Mouse (Mus musculus) forebrain, embryonic 10.5 days (tissue): Measurements from ENCODE around the gene Epor. TPM values are rescaled to one million over a fixed set of nuclear protein-coding genes. Genes with fewer than 3 reads are reported as not detected.

ENCODE experiments used
- DNase-seq: peaks from one replicate; pipeline ENCODE4 v3.0.0-alpha.2; 2017; ENCODE audit warnings: low spot score; ENCODE audit errors: extremely low spot score
- H3K27ac ChIP-seq: fragments of 300-500 bp; sonication (generic); 2 replicates; pipeline ENCODE4 v1.5.1; 2016; ENCODE audit warnings: mild to moderate bottlenecking
- H3K27me3 ChIP-seq: fragments of 300-500 bp; sonication (generic); 2 replicates; pipeline ENCODE4 v1.6.1; 2016; ENCODE audit warnings: mild to moderate bottlenecking; ENCODE audit not compliant: poor library complexity, severe bottlenecking
- H3K36me3 ChIP-seq: fragments of 300-500 bp; sonication (generic); replicated peaks from 2 replicates; pipeline ENCODE4 v1.6.1; 2016; ENCODE audit warnings: mild to moderate bottlenecking, moderate library complexity
- H3K4me1 ChIP-seq: fragments of 300-500 bp; sonication (generic); 2 replicates; pipeline ENCODE4 v1.6.1; 2016
- H3K4me3 ChIP-seq: fragments of 300-500 bp; sonication (generic); 2 replicates; pipeline ENCODE4 v1.5.1; 2016; ENCODE audit warnings: mild to moderate bottlenecking, moderate library complexity
- H3K9me3 ChIP-seq: fragments of 300-500 bp; sonication (generic); 2 replicates; pipeline ENCODE4 v1.6.1; 2016; ENCODE audit warnings: mild to moderate bottlenecking, moderate library complexity
- WGBS: fragments of 180-500 bp; shearing (Covaris S2); methylation state at CpG from one replicate; pipeline ENCODE4 v1.1.7; 2016; 5-methylcytosine and 5-hydroxymethylcytosine counted together
- polyA plus RNA-seq: library from polyadenylated mRNA; unstranded; fragments of >200 nt; fragmentation: Nextera tagmentation; extraction: Ambion mirVana; gene quantifications from 2 replicates; pipeline ENCODE4 v1.2.1, GENCODE M21; 2016

Epor gene
- polyA plus RNA-seq, 1 experiment from 2014 or later = 10.8 TPM

GRCm38 (mm10) chr9:21926784-21927183 lies 36.5 kb downstream of the Epor start:
- peak overlapping the region; percentile 73 for H3K27ac ChIP-seq
- WGBS = 4% methylated on average over 6 of the region's 6 CpGs
- H3K36me3 ChIP-seq = peaks cover 18% of the 10 kb centered on the region
- H3K27me3 ChIP-seq = no peaks in the 10 kb centered on the region
- no peaks in the 10 kb centered on the region for H3K9me3 ChIP-seq
- DNase-seq = peak; percentile 37
- peak overlapping the region; percentile 52 for H3K4me3 ChIP-seq
- peaks cover 19% of the 10 kb centered on the region for H3K4me1 ChIP-seq

- Histone ChIP-seq H3K36me3 (peaks cover 21% of the 10 kb centered on the region), H3K27me3 (no peaks in the 10 kb centered on the region), H3K27ac (no peak overlapping the region), H3K9me3 (no peaks in the 10 kb centered on the region), H3K4me3 (peak overlapping the region; percentile 52), H3K4me1 (peaks cover 19% of the 10 kb centered on the region)
- no peak for DNase-seq
- 77% methylated on average over 6 of the region's 6 CpGs for WGBS
Measured at GRCm38 (mm10) chr9:21926155-21926554, 37.2 kb downstream of the Epor start.

GRCm38 (mm10) chr9:21925506-21925905 lies 37.8 kb downstream of the Epor start:
- Histone ChIP-seq H3K9me3 (no peaks in the 10 kb centered on the region), H3K27me3 (no peaks in the 10 kb centered on the region), H3K4me3 (no peak overlapping the region), H3K36me3 (peaks cover 23% of the 10 kb centered on the region), H3K27ac (no peak overlapping the region), H3K4me1 (peaks cover 19% of the 10 kb centered on the region)
- DNase-seq = no peak
- 100% methylated on average over 1 of the region's 1 CpGs for WGBS

GRCm38 (mm10) chr9:21925034-21925433 lies 38.3 kb downstream of the Epor start:
- H3K4me1 ChIP-seq = peaks cover 19% of the 10 kb centered on the region
- no peak for DNase-seq
- H3K27me3 ChIP-seq = no peaks in the 10 kb centered on the region
- WGBS = 99% methylated on average over 3 of the region's 3 CpGs
- H3K9me3 ChIP-seq = no peaks in the 10 kb centered on the region
- peaks cover 23% of the 10 kb centered on the region for H3K36me3 ChIP-seq
- no peak overlapping the region for H3K27ac ChIP-seq
- no peak overlapping the region for H3K4me3 ChIP-seq

GRCm38 (mm10) chr9:21924099-21924493 lies 39.2 kb downstream of the Epor start:
- H3K36me3 ChIP-seq = peaks cover 23% of the 10 kb centered on the region
- H3K9me3 ChIP-seq = no peaks in the 10 kb centered on the region
- DNase-seq = no peak
- no peak overlapping the region for H3K4me3 ChIP-seq
- no peak overlapping the region for H3K27ac ChIP-seq
- peaks cover 19% of the 10 kb centered on the region for H3K4me1 ChIP-seq
- no peaks in the 10 kb centered on the region for H3K27me3 ChIP-seq
- 89% methylated on average over 6 of the region's 6 CpGs for WGBS

GRCm38 (mm10) chr9:21923490-21924098 lies 39.7 kb downstream of the Epor start:
- Histone ChIP-seq H3K4me1 (peaks cover 19% of the 10 kb centered on the region), H3K27me3 (no peaks in the 10 kb centered on the region), H3K9me3 (no peaks in the 10 kb centered on the region), H3K36me3 (peaks cover 23% of the 10 kb centered on the region), H3K4me3 (no peak overlapping the region), H3K27ac (no peak overlapping the region)
- no peak for DNase-seq
- 87% methylated on average over 3 of the region's 3 CpGs for WGBS

- Histone ChIP-seq H3K4me1 (peaks cover 24% of the 10 kb centered on the region), H3K4me3 (no peak overlapping the region), H3K9me3 (no peaks in the 10 kb centered on the region), H3K36me3 (peaks cover 23% of the 10 kb centered on the region), H3K27me3 (0 out of 2 replicates have a peak, but pooled peaks cover under 1% of the 10 kb centered on the region), H3K27ac (no peak overlapping the region)
- DNase-seq = no peak
- 88% methylated on average over 4 of the region's 4 CpGs for WGBS
Measured at GRCm38 (mm10) chr9:21923036-21923435, 40.3 kb downstream of the Epor start.

GRCm38 (mm10) chr9:21918692-21919384 lies 44.5 kb downstream of the Epor start:
- Histone ChIP-seq H3K27me3 (peaks cover 39% of the 10 kb centered on the region), H3K36me3 (peaks cover 8% of the 10 kb centered on the region), H3K9me3 (no peaks in the 10 kb centered on the region), H3K27ac (no peak overlapping the region), H3K4me1 (peaks cover 15% of the 10 kb centered on the region), H3K4me3 (peak overlapping the region; percentile 73; the same call in 1 of the 2 replicates)
- WGBS = 22% methylated on average over 5 of the region's 5 CpGs
- DNase-seq = no peak

- WGBS = under 1% methylated on average over 36 of the region's 36 CpGs
- H3K27ac ChIP-seq = peak within 1 kb of the TSS; percentile 79
- peaks cover 7% of the 10 kb centered on the region; the same call in 1 of the 2 replicates for H3K36me3 ChIP-seq
- peaks cover 15% of the 10 kb centered on the region for H3K4me1 ChIP-seq
- H3K27me3 ChIP-seq = peaks cover 39% of the 10 kb centered on the region
- H3K9me3 ChIP-seq = no peaks in the 10 kb centered on the region
- peak within 1 kb of the TSS; percentile 73 for H3K4me3 ChIP-seq
- peak; percentile 96 for DNase-seq
Measured at GRCm38 (mm10) chr9:21918035-21918592, 45.2 kb downstream of the Epor start, which contains the start of gene Rab3d. Rab3d (minus strand) TSS chr9:21918192.

- Histone ChIP-seq H3K36me3 (peaks cover 7% of the 10 kb centered on the region; the same call in 1 of the 2 replicates), H3K4me3 (peak overlapping the region; percentile 73), H3K27ac (peak overlapping the region; percentile 79), H3K9me3 (no peaks in the 10 kb centered on the region), H3K4me1 (peaks cover 15% of the 10 kb centered on the region), H3K27me3 (peaks cover 39% of the 10 kb centered on the region)
- WGBS = 2% methylated on average over 35 of the region's 35 CpGs
- DNase-seq = peak; percentile 24
Measured at GRCm38 (mm10) chr9:21917493-21918034, 45.7 kb downstream of the Epor start.

- H3K4me3 ChIP-seq = peak overlapping the region; percentile 73
- H3K27ac ChIP-seq = no peak overlapping the region
- H3K27me3 ChIP-seq = peaks cover 39% of the 10 kb centered on the region
- H3K4me1 ChIP-seq = peaks cover 15% of the 10 kb centered on the region
- WGBS = 83% methylated on average over 3 of the region's 3 CpGs
- no peak for DNase-seq
- peaks cover 7% of the 10 kb centered on the region; the same call in 1 of the 2 replicates for H3K36me3 ChIP-seq
- no peaks in the 10 kb centered on the region for H3K9me3 ChIP-seq
Measured at GRCm38 (mm10) chr9:21916851-21917492, 46.3 kb downstream of the Epor start.

GRCm38 (mm10) chr9:21909474-21910223 lies 53.7 kb downstream of the Epor start:
- H3K36me3 ChIP-seq = no peaks in the 10 kb centered on the region

More at GRCm38 (mm10) chr9:21909474-21910223, 53.7 kb downstream of the Epor start:
- WGBS = 81% methylated on average over 10 of the region's 10 CpGs
- no peak overlapping the region for H3K27ac ChIP-seq
- DNase-seq = no peak
- no peak overlapping the region for H3K4me3 ChIP-seq
- no peaks in the 10 kb centered on the region for H3K4me1 ChIP-seq
- H3K27me3 ChIP-seq = peaks cover 9% of the 10 kb centered on the region
- H3K9me3 ChIP-seq = no peaks in the 10 kb centered on the region
